Mouse (Mus musculus) erythroblast, embryonic 14.5 days (primary cell): ENCODE data around the gene Zfp839. TPM values are rescaled to one million over a fixed set of nuclear protein-coding genes. Genes with fewer than 3 reads are reported as not detected.
"Not testable (repeated sequence)": the region's sequence is repeated elsewhere in the genome, so short reads cannot be mapped to it uniquely, and the experiment has no call there.

Experiments used
- H3K27me3 ChIP-seq: 2 replicates; pipeline ENCODE4 v1.6.1; 2012; ENCODE audit warnings: inconsistent platforms; ENCODE audit not compliant: control insufficient read depth
- H3K36me3 ChIP-seq: 2 replicates; pipeline ENCODE4 v1.6.1; 2012; ENCODE audit warnings: mild to moderate bottlenecking, inconsistent platforms; ENCODE audit not compliant: control insufficient read depth
- H3K4me1 ChIP-seq: 2 replicates; pipeline ENCODE4 v1.6.1; 2012; ENCODE audit warnings: inconsistent platforms; ENCODE audit not compliant: control insufficient read depth
- H3K4me3 ChIP-seq: replicated peaks from 2 replicates; pipeline ENCODE3; 2012; ENCODE audit warnings: moderate library complexity, mild to moderate bottlenecking, inconsistent platforms
- H3K9me3 ChIP-seq: 2 replicates; pipeline ENCODE4 v1.6.1; 2012; ENCODE audit warnings: low read length, inconsistent platforms, mixed read lengths; ENCODE audit not compliant: control insufficient read depth
- GATA1 ChIP-seq: IDR thresholded peaks from 2 replicates; pipeline ENCODE4 v1.6.1; 2012; ENCODE audit warnings: low read length, inconsistent platforms, mixed read lengths
- TAL1 ChIP-seq: IDR thresholded peaks from 3 replicates; pipeline ENCODE4 v1.6.1; 2012; ENCODE audit warnings: low read length, inconsistent platforms, mixed read lengths
- polyA plus RNA-seq: library from polyadenylated mRNA; stranded (reverse); fragments of >175 nt; gene quantifications from 2 replicates; pipeline ENCODE4 v1.2.3, GENCODE M21; 2012

The Zfp839 gene
- polyA plus RNA-seq, 1 experiment, result 0.13 TPM

DNA sequence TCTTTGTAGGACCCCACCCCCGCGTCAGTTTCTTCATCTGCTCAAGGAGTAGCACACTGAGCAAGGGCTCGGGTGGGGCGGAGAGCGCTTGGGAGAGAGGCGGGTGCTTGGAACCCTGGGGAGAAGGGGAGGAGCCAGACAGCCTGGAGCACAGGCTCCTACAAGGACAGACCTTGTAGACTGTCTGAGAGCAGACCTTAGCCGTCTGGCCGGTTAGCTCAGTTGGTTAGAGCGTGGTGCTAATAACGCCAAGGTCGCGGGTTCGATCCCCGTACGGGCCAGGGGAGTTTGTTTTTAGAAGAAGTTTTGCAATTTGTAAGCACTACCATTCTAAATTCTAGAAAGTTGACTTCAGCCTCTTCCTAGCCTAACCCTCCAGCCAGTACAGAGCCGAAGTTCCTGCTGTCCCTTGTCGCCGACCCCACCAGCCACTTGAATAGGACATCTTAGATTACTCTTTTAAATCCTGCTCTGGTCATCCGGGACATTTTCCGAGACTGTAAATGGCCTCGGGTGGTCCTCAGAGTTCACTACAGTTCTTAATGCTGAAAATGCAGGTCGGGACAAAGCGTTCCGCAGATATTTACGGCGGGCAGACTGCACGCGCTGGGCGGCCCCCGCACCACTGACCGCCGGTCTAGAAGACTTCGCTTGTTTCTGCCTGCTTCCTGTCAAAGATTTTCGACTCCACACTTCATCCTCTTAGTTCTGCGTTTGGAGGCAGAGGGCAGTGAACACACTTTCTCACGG, 4.7 kb upstream of the Zfp839 start:
- peak overlapping the region; percentile 74 for H3K4me3 ChIP-seq
- TF ChIP-seq GATA1 (no peak), TAL1 (no peak)
- peaks cover 4% of the 10 kb centered on the region for H3K27me3 ChIP-seq
- no peaks in the 10 kb centered on the region for H3K36me3 ChIP-seq
- no peaks in the 10 kb centered on the region for H3K9me3 ChIP-seq
- H3K4me1 ChIP-seq, result peaks cover 60% of the 10 kb centered on the region

DNA sequence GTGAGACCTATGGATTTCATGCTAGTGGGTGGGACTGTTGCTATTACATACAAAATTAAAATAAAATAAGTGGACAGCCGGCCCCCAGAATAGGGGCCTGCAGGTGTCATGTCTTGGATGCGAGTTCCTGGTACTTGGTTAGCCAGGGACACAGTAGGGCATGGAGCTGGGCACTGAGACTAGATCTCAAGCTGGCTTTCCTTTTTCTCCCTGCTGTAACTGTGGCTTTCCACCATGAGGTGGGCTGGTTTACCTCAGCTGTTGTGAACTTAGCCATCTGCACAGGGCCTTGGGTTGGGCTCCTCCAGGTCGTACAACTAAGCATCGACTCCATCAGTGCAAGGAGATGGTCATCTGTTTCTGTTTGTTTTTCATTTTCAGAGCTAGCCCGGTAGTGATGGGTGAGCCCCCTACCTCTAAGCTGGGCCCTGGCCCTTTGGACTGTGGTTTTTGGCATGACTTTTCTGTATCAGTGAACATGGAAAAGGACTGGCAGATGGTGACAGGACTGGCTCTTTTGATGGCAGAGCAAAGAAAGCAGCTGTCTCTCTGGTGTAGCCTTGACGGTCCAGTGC, 3.8 kb upstream of the Zfp839 start:
- peaks cover 64% of the 10 kb centered on the region for H3K4me1 ChIP-seq
- peak overlapping the region; percentile 74 for H3K4me3 ChIP-seq
- no peaks in the 10 kb centered on the region for H3K9me3 ChIP-seq
- TF ChIP-seq TAL1, result no peak
- TF ChIP-seq GATA1, result no peak
- no peaks in the 10 kb centered on the region for H3K36me3 ChIP-seq
- no peaks in the 10 kb centered on the region for H3K27me3 ChIP-seq

DNA sequence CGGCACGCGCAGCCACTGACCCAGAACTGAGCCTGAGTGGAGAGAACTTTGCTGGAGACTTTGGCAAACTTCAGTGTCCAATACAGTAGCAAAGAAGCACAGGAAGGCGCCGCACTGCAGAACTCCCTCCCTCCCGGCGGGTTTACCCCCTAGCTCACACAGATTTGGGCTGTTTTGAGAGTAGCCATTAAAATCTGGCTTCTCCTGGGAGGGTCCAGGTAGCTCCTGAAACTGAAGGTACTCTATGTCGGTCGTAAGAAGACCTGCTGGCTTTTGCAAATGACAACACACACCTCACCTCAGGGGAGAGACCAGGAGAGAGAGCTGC, 840 bp downstream of the Zfp839 start:
- Histone ChIP-seq H3K36me3 (peaks cover 7% of the 10 kb centered on the region), H3K4me3 (peak overlapping the region; percentile 86), H3K9me3 (no peaks in the 10 kb centered on the region), H3K27me3 (no peaks in the 10 kb centered on the region), H3K4me1 (peaks cover 52% of the 10 kb centered on the region)
- TF ChIP-seq TAL1, result no peak
- TF ChIP-seq GATA1, result no peak

DNA sequence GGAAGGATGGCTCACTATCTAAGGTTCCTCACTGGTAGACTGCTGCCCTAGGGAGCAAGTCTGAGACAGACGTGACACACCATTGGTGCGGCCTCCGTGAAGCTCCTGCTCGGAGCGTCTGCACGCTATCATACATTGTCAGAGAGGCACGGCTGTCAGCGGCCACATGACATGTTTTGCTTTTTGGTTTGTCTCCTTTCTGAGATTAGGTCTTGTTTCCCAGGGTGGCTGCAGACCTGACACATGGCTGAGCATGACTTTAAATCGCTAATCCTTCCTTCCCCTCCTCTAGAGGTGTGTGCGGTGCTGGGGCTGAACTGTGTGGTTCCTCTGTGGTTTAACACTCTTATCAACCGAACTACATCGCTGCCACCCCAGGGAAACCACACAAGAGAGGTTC, 1.4 kb downstream of the Zfp839 start:
- peaks cover 47% of the 10 kb centered on the region for H3K4me1 ChIP-seq
- peak overlapping the region; percentile 86 for H3K4me3 ChIP-seq
- peaks cover 8% of the 10 kb centered on the region for H3K36me3 ChIP-seq
- TF ChIP-seq GATA1 (no peak), TAL1 (no peak)
- H3K9me3 ChIP-seq, result no peaks in the 10 kb centered on the region
- no peaks in the 10 kb centered on the region for H3K27me3 ChIP-seq

DNA sequence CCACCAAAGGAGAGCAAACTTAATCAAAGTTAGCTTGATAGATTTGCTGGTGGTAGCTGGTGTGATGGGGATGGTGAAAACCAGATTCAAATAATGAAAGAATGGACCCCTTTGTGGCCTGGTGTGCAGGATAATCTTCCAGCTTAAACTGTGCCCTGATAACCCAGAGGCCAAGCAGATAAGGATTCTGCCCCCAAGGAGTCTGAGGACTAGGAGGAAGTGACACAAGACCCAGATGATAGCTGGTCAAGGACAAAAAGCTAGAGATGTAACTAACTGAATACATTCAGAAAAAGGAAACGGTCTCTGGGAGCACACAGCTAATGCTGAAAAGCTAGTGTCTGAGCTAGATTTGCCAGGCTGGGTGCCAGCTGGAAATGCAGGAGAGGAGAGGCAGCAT, 1.9 kb downstream of the Zfp839 start:
- H3K4me3 ChIP-seq, result no peak overlapping the region
- H3K27me3 ChIP-seq, result no peaks in the 10 kb centered on the region

DNA sequence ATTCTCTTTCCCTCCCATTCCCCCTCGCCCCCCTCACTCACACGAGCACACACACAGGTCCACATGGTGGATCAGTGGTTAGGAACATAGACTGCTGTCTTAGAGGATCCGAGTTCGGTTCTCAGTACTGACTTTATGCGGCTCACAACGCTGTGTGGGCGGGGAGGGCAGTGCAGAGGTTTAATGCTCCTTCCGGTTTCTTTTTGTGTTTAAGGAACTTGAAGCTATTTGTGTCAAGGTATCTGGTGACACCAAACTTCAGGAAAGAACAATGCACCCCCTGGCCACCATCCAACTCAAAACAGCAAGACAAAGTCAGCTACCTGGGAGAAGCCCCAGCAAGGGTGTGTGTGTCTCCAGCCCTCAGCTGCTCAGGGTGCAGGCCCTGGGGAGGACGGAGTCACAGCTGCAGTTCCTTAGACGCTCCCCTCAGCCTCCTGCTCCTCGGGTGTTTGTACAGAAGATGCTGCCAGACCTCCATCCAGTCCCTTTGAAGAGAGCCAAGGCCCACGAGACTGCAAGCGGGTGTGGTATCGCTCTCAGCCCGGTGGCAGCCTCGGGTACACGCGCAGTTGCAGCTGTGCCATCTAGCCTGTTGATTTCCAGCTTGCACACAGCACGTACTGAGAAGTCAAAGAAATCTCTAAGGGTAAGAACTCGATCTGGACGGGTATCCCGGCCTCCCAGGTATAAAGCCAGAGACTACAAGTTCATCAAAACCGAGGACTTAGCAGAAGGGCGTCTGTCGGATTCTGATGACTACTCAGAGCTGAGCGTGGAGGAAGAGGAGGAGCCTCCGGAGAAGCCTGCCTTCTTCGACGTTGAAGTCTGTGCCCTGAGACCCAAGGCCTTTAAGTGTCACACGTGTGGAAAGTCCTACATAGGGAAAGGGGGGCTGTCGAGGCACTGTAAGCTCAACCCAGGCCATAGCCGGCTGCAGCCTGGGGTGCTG, 5.0 kb downstream of the Zfp839 start:
- peaks cover 10% of the 10 kb centered on the region for H3K36me3 ChIP-seq
- peaks cover 38% of the 10 kb centered on the region for H3K4me1 ChIP-seq
- no peaks in the 10 kb centered on the region for H3K9me3 ChIP-seq
- no peak for TF ChIP-seq GATA1
- TF ChIP-seq TAL1, result no peak
- no peaks in the 10 kb centered on the region for H3K27me3 ChIP-seq
- no peak overlapping the region for H3K4me3 ChIP-seq

More for the DNA sequence above, 1.9 kb downstream of the Zfp839 start:
- Histone ChIP-seq H3K36me3 (peaks cover 8% of the 10 kb centered on the region), H3K4me1 (peaks cover 43% of the 10 kb centered on the region), H3K9me3 (no peaks in the 10 kb centered on the region)
- TF ChIP-seq GATA1 (no peak), TAL1 (no peak)

DNA sequence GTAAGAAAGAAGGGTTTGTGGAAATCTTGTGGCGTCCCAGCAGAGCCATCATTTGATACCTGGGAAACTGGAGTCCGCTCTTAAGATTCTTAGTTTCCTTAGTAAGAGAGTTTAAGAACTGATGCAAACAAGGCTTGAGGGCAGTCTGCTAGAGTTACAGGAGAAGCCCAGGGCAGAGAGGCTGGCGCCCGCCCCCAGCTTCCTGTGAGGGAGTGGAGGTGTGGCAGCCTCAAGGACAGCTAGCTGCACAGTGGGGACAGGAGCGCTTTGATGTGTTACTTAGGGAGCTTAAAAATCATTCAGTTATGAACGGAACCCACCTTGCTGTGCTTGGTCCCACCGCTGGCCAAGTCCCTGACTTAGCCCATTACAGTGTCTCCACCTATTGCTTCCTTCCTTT, 7.1 kb downstream of the Zfp839 start:
- TF ChIP-seq TAL1 (no peak), GATA1 (no peak)
- Histone ChIP-seq H3K27me3 (no peaks in the 10 kb centered on the region), H3K4me1 (peaks cover 23% of the 10 kb centered on the region), H3K4me3 (no peak overlapping the region), H3K36me3 (peaks cover 17% of the 10 kb centered on the region), H3K9me3 (no peaks in the 10 kb centered on the region)

DNA sequence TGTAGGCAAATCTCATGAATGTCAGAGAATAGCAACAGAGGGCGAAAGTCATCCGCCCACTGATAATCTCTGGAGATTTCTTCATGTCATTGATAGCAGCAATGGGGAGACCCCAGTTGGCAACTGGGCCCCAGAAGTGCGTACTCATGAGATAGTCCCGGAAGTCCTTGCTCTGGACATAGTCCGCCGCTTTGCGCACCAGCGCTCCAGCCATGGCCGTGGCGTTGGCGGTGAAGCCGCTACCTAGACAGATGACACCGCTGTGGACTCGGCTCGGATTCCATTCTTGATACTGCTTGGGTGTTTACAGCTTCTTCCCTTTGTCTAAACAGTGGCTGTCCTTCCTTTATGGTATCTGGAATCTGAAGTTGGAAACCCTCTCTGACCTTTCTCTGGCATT, 8.6 kb downstream of the Zfp839 start:
- H3K4me3 ChIP-seq, H3K9me3 ChIP-seq, H3K27me3 ChIP-seq: not testable (repeated sequence)
- Histone ChIP-seq H3K4me1 (peaks cover 16% of the 10 kb centered on the region), H3K36me3 (peaks cover 20% of the 10 kb centered on the region)

DNA sequence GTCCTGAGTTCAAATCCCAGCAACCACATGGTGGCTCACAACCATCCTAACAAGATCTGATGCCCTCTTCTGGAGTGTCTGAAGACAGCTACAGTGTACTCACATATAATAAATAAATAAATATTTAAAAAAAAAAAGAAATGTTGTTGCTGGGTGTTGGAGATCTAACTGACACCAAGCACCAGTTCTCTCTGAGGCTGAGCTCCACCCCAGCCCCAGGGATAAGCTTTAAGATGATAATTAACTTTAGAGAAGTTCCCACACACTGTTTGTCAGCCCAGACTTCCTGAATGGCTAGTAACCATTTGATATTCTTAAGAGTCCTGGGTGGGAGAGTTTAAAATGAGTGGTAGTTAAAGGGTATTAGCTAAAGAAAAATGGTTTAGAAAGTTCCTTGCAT, 10.2 kb downstream of the Zfp839 start:
- H3K4me1 ChIP-seq, result peaks cover 19% of the 10 kb centered on the region
- H3K4me3 ChIP-seq, result no peak overlapping the region
- TF ChIP-seq GATA1 (no peak), TAL1 (no peak)
- no peaks in the 10 kb centered on the region for H3K27me3 ChIP-seq
- H3K9me3 ChIP-seq, result no peaks in the 10 kb centered on the region
- H3K36me3 ChIP-seq, result peaks cover 17% of the 10 kb centered on the region
